Mouse (Mus musculus) lung, postnatal 0 days (tissue): ENCODE data around the gene Gprc5b.

ENCODE experiments used
- CTCF ChIP-seq: IDR thresholded peaks from 2 replicates; pipeline ENCODE4 v1.5.1; 2016; ENCODE audit warnings: antibody characterized with exemption, mild to moderate bottlenecking
- EP300 ChIP-seq: IDR thresholded peaks from 2 replicates; pipeline ENCODE4 v1.6.1; 2016; ENCODE audit warnings: antibody characterized with exemption, mild to moderate bottlenecking, control low read depth

- TF ChIP-seq CTCF = no peak
- no peak for TF ChIP-seq EP300
Measured at GRCm38 (mm10) chr7:118948677-118949282, 46.2 kb downstream of the Gprc5b start.
